Mouse (Mus musculus) limb, embryonic 15.5 days (tissue): ENCODE measurements around the gene Gmfb. TPM values are rescaled to one million over a fixed set of nuclear protein-coding genes. Genes with fewer than 3 reads are reported as not detected.

Experiments
- ATAC-seq: fragments of 200-750 bp; cut with Nextera tagmentation; 2 replicates; pipeline ENCODE4 v1.8.0; 2017; ENCODE audit warnings: low read depth, moderate TSS enrichment; ENCODE audit not compliant: insufficient number of reproducible peaks, low FRiP score, low TSS enrichment
- H3K27ac ChIP-seq: fragments of 300-500 bp; sonication (generic); 2 replicates; pipeline ENCODE4 v1.5.1; 2015; ENCODE audit warnings: moderate library complexity, mild to moderate bottlenecking, inconsistent platforms
- H3K27me3 ChIP-seq: fragments of 300-500 bp; sonication (generic); 2 replicates; pipeline ENCODE4 v1.6.1; 2015; ENCODE audit warnings: inconsistent platforms
- H3K36me3 ChIP-seq: fragments of 300-500 bp; sonication (generic); 2 replicates; pipeline ENCODE4 v1.6.1; 2015; ENCODE audit warnings: inconsistent platforms
- H3K4me1 ChIP-seq: fragments of 300-500 bp; sonication (generic); 2 replicates; pipeline ENCODE4 v1.6.1; 2015; ENCODE audit warnings: inconsistent platforms
- H3K4me2 ChIP-seq: fragments of 300-500 bp; sonication (generic); 2 replicates; pipeline ENCODE4 v1.6.1; 2015; ENCODE audit warnings: mild to moderate bottlenecking, inconsistent platforms
- H3K4me3 ChIP-seq: fragments of 300-500 bp; sonication (generic); 2 replicates; pipeline ENCODE4 v1.5.1; 2015; ENCODE audit warnings: mild to moderate bottlenecking, inconsistent platforms
- H3K9ac ChIP-seq: fragments of 300-500 bp; sonication (generic); 2 replicates; pipeline ENCODE4 v1.6.1; 2015; ENCODE audit warnings: inconsistent platforms
- H3K9me3 ChIP-seq: fragments of 300-500 bp; sonication (generic); 2 replicates; pipeline ENCODE4 v1.6.1; 2016; ENCODE audit warnings: inconsistent platforms
- WGBS: fragments of 180-500 bp; shearing (Covaris S2); methylation state at CpG from one replicate; pipeline ENCODE4 v1.1.7; 2015; 5-methylcytosine and 5-hydroxymethylcytosine counted together
- polyA plus RNA-seq: library from polyadenylated mRNA; unstranded; fragments of >200 nt; fragmentation: Nextera tagmentation; extraction: Ambion mirVana; gene quantifications from 2 replicates; pipeline ENCODE4 v1.2.1, GENCODE M21; 2015

The Gmfb gene
- polyA plus RNA-seq, 1 experiment from 2014 or later: 72.5 TPM

DNA sequence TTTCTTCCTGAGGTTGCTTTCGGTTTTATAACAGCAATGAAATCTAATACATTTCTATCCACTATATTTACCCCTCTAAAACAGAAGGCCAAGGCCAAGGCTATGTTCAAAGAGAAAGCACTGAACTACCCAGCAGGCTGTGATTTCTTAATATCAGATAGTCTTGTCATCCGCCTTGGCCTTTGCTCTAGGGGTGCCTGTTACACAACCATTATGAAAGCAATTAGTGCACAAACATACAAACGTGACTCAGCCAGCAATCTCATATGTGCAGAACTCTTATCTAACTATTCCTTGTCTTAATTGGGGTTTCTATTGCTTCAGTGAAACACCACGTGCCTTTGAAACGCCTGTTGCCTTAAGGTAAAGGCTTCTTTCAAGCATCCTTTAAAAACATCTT is 27.9 kb downstream of the Gmfb start:
- no peak for ATAC-seq
- 79% methylated on average over 5 of the region's 5 CpGs for WGBS
- Histone ChIP-seq H3K27me3 (no peaks in the 10 kb centered on the region), H3K36me3 (no peaks in the 10 kb centered on the region), H3K4me1 (no peaks in the 10 kb centered on the region), H3K9me3 (no peaks in the 10 kb centered on the region), H3K27ac (no peak overlapping the region), H3K4me3 (no peak overlapping the region), H3K9ac (no peak overlapping the region), H3K4me2 (no peak overlapping the region)

DNA sequence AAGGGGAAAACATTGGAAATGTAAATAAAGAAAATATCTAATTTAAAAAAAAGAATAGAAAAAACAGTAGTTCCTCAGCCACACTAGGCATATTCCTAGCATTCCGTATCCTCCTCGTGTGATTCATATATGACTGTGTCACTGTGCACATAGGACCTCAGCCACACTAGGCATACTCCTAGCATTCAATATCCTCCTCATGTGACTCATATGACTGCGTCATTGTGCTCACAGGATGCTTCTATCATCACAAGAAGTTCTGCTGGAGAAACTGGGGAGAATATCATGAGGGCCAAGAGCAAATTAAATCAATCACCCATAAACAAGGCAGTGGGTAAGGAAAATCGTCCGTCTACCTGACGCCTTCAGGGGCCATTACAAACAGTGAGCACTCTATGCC is 31.3 kb downstream of the Gmfb start:
- Histone ChIP-seq H3K4me2 (no peak overlapping the region), H3K4me1 (peaks cover 12% of the 10 kb centered on the region), H3K4me3 (no peak overlapping the region), H3K36me3 (no peaks in the 10 kb centered on the region), H3K27ac (no peak overlapping the region), H3K9ac (no peak overlapping the region), H3K9me3 (no peaks in the 10 kb centered on the region), H3K27me3 (no peaks in the 10 kb centered on the region)
- WGBS: 89% methylated on average over 6 of the region's 6 CpGs
- no peak for ATAC-seq

DNA sequence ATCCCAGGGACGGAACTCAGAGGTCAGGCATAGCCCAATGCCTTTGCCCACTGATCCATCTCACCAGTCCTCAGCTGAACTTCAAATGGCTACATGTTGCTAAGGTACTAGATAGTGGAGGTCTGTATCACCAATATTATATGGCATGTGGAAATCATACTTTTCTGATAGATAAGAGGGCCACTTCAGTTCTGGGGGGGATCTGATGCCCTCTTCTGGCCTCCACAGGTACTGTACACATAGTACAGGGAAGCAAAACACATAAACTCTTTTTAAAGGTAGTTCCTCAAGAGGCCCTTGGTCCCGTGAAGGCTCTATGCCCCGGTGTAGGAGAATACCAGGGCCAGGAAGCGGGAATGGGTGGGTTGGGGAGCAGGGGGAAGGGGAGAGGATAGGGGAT is 31.7 kb downstream of the Gmfb start:
- Histone ChIP-seq H3K27ac (no peak overlapping the region), H3K4me2 (no peak overlapping the region), H3K4me1 (peaks cover 13% of the 10 kb centered on the region), H3K9ac (no peak overlapping the region), H3K36me3 (no peaks in the 10 kb centered on the region), H3K27me3 (no peaks in the 10 kb centered on the region), H3K9me3 (no peaks in the 10 kb centered on the region), H3K4me3 (no peak overlapping the region)
- WGBS: 64% methylated on average over 4 of the region's 4 CpGs
- no peak for ATAC-seq

DNA sequence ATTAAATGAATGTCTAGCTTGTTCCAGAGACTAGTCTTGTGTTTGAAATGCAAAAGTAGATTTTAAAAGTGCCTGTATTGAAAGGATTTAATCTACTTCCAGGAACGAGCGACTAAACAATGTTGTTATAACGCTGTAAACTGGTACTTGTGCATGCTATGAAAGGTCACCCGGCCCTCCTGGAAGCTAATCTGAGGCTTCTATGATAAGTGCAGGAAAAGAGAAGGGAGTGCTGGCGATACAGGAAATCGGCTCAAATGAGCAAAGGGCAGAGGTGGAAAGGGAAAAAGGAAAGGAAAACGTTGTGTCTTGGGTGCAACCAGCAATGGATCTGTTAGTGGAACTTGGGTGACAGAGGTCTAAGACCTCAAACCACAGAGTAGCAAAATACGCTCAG is 33.5 kb downstream of the Gmfb start:
- Histone ChIP-seq H3K27me3 (no peaks in the 10 kb centered on the region), H3K9me3 (no peaks in the 10 kb centered on the region), H3K4me2 (peak overlapping the region; percentile 26; the same call in 1 of the 2 replicates), H3K36me3 (no peaks in the 10 kb centered on the region; the same call in 1 of the 2 replicates), H3K27ac (no peak overlapping the region), H3K4me1 (peaks cover 23% of the 10 kb centered on the region), H3K9ac (no peak overlapping the region), H3K4me3 (peak overlapping the region; percentile 88)
- ATAC-seq: no peak
- 29% methylated on average over 8 of the region's 8 CpGs for WGBS

DNA sequence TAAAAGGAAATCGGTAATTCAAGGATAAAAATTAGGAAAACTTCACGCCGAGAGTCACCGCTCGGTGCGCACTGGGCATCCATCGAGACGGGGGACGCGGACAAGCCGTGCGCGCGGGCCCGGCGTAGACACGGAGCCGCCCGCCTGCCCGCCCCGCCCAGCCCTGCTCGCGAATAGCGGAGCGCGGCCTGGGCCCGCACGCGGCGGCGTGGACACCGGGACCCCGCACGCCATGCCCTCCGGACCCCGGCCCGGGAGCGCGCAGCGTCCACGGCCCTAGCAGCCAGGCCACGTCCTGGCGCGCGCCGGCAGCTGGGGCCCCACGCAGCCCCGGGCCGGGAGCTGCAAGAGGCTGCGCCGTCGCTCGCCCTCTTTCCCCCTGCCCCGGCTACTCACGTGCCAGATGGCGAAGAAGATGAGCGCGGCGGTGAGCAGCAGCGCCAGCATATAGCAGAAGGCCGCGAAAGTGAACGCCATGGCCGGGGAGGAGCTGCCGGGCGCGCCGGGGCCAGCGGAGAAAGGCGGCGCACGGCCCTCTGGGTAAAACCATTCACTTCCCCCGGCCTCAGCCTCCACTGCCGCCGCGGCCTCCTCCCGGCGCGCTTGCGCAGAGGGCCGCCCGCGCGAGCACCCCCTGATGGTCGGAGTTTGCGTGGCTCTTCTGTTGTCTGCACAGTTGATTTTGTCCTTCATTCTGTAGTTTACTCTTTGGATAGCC is 34.1 kb downstream of the Gmfb start, which contains the start of gene Cnih1:
TSS of gene Cnih1 (minus strand) at position 625 of the 718 bp plus-strand sequence.
- Histone ChIP-seq H3K27me3 (no peaks in the 10 kb centered on the region), H3K4me1 (peaks cover 24% of the 10 kb centered on the region), H3K27ac (peak within 1 kb of the TSS; percentile 99), H3K9ac (peak within 1 kb of the TSS; percentile 88), H3K36me3 (peaks cover 3% of the 10 kb centered on the region; the same call in 1 of the 2 replicates), H3K9me3 (no peaks in the 10 kb centered on the region), H3K4me3 (peak within 1 kb of the TSS; percentile 88), H3K4me2 (peak within 1 kb of the TSS; percentile 60)
- peak; percentile 93 for ATAC-seq
- under 1% methylated on average over 79 of the region's 86 CpGs for WGBS

DNA sequence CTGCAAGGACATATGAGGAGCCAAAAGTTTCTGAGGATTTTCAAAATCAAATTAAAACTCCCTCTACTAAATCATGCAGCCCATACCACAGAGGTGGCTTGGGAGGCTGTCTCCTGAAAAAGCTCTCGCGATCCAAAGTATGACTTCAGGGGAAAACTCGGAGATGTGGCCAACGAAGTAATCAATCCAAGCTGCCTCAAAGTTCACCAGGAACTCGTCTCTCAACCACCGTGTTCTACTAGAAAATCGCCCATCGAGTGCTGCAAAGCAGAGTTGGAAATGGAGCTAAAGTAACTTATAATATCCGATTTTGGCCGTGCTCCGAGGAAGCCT is 34.6 kb downstream of the Gmfb start:
- ATAC-seq: no peak
- Histone ChIP-seq H3K9me3 (no peaks in the 10 kb centered on the region), H3K9ac (peak overlapping the region; percentile 88), H3K4me3 (peak overlapping the region; percentile 88), H3K36me3 (peaks cover 8% of the 10 kb centered on the region), H3K4me2 (peak overlapping the region; percentile 60), H3K27ac (peak overlapping the region; percentile 99), H3K4me1 (peaks cover 24% of the 10 kb centered on the region), H3K27me3 (no peaks in the 10 kb centered on the region)
- WGBS: 0% methylated on average over 11 of the region's 11 CpGs

DNA sequence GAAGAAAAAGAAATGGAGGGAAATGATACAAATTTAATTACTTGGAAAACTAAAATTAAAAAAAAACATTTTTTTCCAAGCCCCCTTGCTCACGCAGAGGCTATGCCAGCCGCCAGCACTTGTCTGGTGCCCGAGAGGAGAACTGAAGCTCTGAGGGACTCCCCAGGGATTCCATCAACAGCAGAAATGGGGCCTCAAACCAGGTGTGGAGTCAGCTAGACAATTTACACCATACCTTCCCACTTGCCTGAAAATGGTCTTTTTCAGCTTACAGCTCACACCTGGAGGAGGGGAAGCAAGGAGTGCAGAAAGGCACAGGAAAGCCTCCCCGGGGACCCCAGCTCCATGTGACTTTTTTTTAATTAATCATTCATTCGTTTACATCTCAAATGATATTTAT is 36.8 kb downstream of the Gmfb start:
- Histone ChIP-seq H3K36me3 (peaks cover 19% of the 10 kb centered on the region), H3K27ac (no peak overlapping the region), H3K4me1 (peaks cover 24% of the 10 kb centered on the region), H3K4me2 (no peak overlapping the region), H3K9me3 (no peaks in the 10 kb centered on the region), H3K4me3 (no peak overlapping the region), H3K27me3 (no peaks in the 10 kb centered on the region), H3K9ac (no peak overlapping the region)
- 76% methylated on average over 5 of the region's 5 CpGs for WGBS
- ATAC-seq: no peak

DNA sequence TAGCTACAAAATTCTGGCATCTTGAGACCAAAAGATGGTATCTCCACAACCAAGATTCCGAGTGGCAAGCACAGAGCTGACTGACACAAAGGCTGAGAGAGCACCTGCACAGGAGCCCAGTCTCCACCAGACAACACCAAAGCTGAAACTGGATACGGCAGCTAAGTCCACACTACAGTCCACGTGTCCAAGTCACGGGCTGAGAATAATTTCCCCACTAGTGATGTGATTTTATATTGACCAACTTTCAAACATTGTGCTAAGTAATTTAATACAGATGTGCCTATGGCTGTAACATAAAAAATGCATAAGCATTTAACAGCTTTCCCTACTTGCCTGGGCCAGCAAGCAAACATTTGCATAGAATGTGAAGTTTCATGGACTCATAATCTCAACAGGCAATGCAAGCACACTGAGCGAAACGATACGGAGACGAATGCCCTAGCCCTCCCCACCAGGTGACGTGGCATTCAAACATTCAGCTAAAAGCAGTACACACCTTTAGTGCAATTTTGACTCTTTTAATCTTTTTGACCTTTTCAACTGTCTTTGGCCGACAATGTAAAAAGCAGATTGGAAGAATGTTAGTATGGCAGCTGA is 38.6 kb downstream of the Gmfb start:
- WGBS: 51% methylated on average over 10 of the region's 10 CpGs
- Histone ChIP-seq H3K27me3 (no peaks in the 10 kb centered on the region), H3K4me1 (peaks cover 21% of the 10 kb centered on the region), H3K27ac (no peak overlapping the region), H3K36me3 (peaks cover 37% of the 10 kb centered on the region), H3K4me3 (no peak overlapping the region), H3K9ac (no peak overlapping the region), H3K4me2 (no peak overlapping the region), H3K9me3 (no peaks in the 10 kb centered on the region)
- no peak for ATAC-seq

DNA sequence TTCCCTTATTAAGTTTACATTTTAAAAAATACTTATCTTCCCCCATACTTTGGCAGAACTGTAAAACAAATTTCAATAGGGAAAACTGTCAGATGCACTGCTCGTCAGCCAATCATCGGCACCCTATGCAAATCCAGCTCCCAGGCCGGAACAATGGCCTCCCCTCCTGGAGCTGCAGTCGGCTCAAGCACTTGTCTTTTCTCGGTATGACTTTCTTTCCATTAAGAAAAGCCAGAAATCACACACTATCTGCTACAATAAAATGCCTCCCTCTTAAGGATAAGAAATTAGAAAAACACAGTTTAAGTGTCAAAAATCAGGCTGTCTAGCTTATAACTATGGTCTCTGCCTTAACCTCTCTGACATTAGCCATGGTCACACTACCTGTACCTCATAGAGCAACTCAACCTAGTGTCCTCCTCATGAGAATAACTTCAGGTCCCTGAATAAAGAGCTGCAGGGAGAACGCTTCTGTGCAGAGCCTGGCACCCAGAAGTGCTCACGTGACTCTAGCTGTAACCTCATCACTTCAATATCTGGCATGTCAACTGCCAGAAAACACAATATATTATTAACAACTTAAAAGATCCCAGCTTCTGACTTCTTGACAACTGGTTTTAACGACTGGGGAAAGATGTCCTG is 39.7 kb downstream of the Gmfb start:
- Histone ChIP-seq H3K9ac (no peak overlapping the region), H3K4me3 (no peak overlapping the region), H3K27me3 (no peaks in the 10 kb centered on the region), H3K36me3 (peaks cover 46% of the 10 kb centered on the region), H3K9me3 (no peaks in the 10 kb centered on the region), H3K4me1 (peaks cover 21% of the 10 kb centered on the region), H3K4me2 (no peak overlapping the region), H3K27ac (no peak overlapping the region)
- WGBS: 80% methylated on average over 8 of the region's 8 CpGs
- no peak for ATAC-seq

DNA sequence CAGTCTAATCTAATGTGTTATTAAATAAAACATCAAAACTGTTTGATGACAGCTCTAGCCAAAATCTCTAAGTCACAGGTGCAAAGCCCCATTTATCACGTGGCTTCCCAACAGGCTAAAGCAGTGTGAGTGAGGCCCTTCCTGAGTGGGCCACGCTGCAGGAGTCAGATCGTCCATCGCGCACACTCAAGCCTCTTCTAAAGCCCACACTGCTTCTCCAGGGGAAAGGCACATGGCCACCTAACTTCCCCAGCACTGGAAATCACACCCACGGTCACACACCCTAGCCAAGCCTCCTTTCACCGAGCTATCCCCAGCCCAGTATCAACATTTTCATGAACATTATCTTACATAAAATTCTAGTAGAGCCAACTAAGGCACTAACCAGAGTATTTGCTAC is 41.0 kb downstream of the Gmfb start:
- 96% methylated on average over 7 of the region's 7 CpGs for WGBS
- peaks cover 53% of the 10 kb centered on the region for H3K36me3 ChIP-seq
- H3K4me2 ChIP-seq: no peak overlapping the region
- no peak overlapping the region for H3K9ac ChIP-seq
- no peak overlapping the region for H3K4me3 ChIP-seq
- no peak for ATAC-seq
- peaks cover 13% of the 10 kb centered on the region for H3K4me1 ChIP-seq
- no peaks in the 10 kb centered on the region for H3K9me3 ChIP-seq
- no peaks in the 10 kb centered on the region for H3K27me3 ChIP-seq
- no peak overlapping the region for H3K27ac ChIP-seq

DNA sequence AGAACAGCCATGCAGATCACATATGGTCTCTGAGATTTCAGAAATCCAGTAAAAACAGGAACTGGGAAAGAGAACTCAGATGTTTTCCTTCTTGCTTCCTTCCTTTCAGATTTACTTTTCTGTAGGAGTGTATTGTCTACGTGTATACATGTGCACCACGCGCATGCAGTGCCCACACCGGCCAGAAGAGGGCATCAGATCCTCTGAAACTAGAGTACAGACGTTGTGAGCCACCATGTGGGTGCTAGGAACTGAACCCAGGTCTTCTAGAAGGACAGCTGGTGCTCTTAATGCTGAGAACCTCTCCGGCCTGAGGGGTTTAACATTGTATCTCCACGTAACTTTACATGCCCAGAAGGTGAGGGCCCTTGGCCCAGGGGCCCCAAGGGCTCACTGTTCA is 42.8 kb downstream of the Gmfb start:
- H3K9me3 ChIP-seq: no peaks in the 10 kb centered on the region
- H3K4me2 ChIP-seq: no peak overlapping the region
- H3K27me3 ChIP-seq: no peaks in the 10 kb centered on the region
- H3K27ac ChIP-seq: no peak overlapping the region
- H3K4me3 ChIP-seq: no peak overlapping the region
- no peak overlapping the region for H3K9ac ChIP-seq
- 94% methylated on average over 7 of the region's 7 CpGs for WGBS
- H3K36me3 ChIP-seq: peaks cover 70% of the 10 kb centered on the region
- no peak for ATAC-seq
- peaks cover 3% of the 10 kb centered on the region for H3K4me1 ChIP-seq

DNA sequence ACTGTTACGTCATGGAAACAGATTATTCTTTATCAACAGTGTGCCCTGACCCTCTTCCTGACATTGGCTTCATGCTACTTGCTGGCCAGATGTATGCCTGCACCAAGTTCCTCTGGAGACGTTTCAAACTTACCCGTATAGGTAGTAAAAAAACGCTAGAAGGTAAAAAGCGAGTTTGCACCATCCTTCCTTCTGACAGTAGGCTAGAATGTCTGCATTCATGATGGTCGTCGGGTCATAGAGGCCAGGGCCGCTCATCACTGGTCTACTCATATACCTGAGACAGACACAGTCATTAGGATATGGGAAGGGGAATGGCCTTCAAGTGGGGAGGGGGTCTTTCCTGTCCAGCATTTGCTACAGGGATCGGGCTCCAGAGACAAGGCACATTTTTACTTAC is 43.3 kb downstream of the Gmfb start:
- H3K27ac ChIP-seq: no peak overlapping the region
- no peak overlapping the region for H3K9ac ChIP-seq
- H3K36me3 ChIP-seq: peaks cover 74% of the 10 kb centered on the region
- H3K4me2 ChIP-seq: no peak overlapping the region
- ATAC-seq: no peak
- WGBS: 96% methylated on average over 9 of the region's 9 CpGs
- H3K4me1 ChIP-seq: peaks cover 3% of the 10 kb centered on the region
- H3K9me3 ChIP-seq: no peaks in the 10 kb centered on the region
- H3K4me3 ChIP-seq: no peak overlapping the region
- H3K27me3 ChIP-seq: no peaks in the 10 kb centered on the region
